Comparison of ENCODE assay signal across 24 mouse cellular contexts in the genomic region with DNA sequence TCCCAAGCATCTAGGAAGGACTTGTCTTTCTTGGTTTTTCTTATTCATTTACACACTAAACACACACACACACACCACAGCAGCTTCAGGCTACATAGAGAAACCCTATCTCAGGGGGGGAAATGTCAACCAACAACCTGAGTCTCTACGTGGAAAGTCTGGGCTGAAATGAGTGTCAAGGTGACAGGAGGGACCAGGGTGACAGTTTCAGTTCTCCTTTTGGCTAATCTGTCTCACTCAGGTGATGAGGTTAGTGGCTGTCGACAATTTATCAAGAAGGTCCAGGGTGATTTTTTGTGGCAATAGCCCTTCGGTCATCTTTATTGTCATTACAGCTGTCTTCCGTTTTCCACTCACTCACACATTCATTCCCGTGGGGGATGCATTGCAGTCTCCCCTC.
DNase-seq lines count a peak whose midpoint lies in the region; ATAC-seq lines count a peak whose summit lies in the region.
"Had no signal": no experiment of that assay in that cellular context is flagged by ENCODE, and none has a peak within 500 bp of the region (broad histone marks: within the 10 kb centered on the region; RNA-seq: fewer than 3 reads in every experiment).

No protein-coding gene starts in this region.

- H3K27ac ChIP-seq in forebrain, embryonic 10.5 days: peak overlapping the region; percentile 15; the same call in 1 of the 2 replicates
- no peak overlapping the region for H3K27ac ChIP-seq in forebrain, embryonic 12.5 days
- H3K27ac ChIP-seq in hindbrain, embryonic 12.5 days: no peak overlapping the region
- H3K27ac ChIP-seq: forebrain, embryonic 15.5 days; heart, embryonic 15.5 days; hindbrain, embryonic 15.5 days; intestine, embryonic 15.5 days had no signal

- no peak overlapping the region for H3K9ac ChIP-seq in forebrain, embryonic 12.5 days
- no peak overlapping the region for H3K9ac ChIP-seq in hindbrain, embryonic 12.5 days
- H3K9ac ChIP-seq: forebrain, embryonic 15.5 days; heart, embryonic 12.5 days; heart, embryonic 15.5 days; hindbrain, embryonic 15.5 days; intestine, embryonic 15.5 days had no signal

- no peak overlapping the region for H3K4me3 ChIP-seq in forebrain, embryonic 10.5 days
- H3K4me3 ChIP-seq in forebrain, embryonic 12.5 days (replicated peaks): no peak overlapping the region
- H3K4me3 ChIP-seq in hindbrain, embryonic 12.5 days: no peak overlapping the region
- H3K4me3 ChIP-seq: forebrain, embryonic 15.5 days; heart, embryonic 12.5 days; heart, embryonic 15.5 days; hindbrain, embryonic 15.5 days; intestine, embryonic 15.5 days had no signal

- no peaks in the 10 kb centered on the region for H3K27me3 ChIP-seq in forebrain, embryonic 10.5 days (ENCODE audit: poor library complexity, severe bottlenecking)
- H3K27me3 ChIP-seq in forebrain, embryonic 12.5 days: no peaks in the 10 kb centered on the region
- H3K27me3 ChIP-seq in hindbrain, embryonic 12.5 days: no peaks in the 10 kb centered on the region
- H3K27me3 ChIP-seq: forebrain, embryonic 15.5 days; heart, embryonic 12.5 days; heart, embryonic 15.5 days; intestine, embryonic 15.5 days; Patski had no signal

- no peak overlapping the region for H3K4me2 ChIP-seq in forebrain, embryonic 12.5 days
- no peak overlapping the region for H3K4me2 ChIP-seq in hindbrain, embryonic 12.5 days (replicated peaks)
- H3K4me2 ChIP-seq: forebrain, embryonic 15.5 days; heart, embryonic 12.5 days; heart, embryonic 15.5 days; hindbrain, embryonic 15.5 days; intestine, embryonic 15.5 days had no signal

- peaks cover 19% of the 10 kb centered on the region for H3K4me1 ChIP-seq in forebrain, embryonic 10.5 days
- H3K4me1 ChIP-seq in forebrain, embryonic 12.5 days: no peaks in the 10 kb centered on the region
- peaks cover 5% of the 10 kb centered on the region; the same call in 1 of the 2 replicates for H3K4me1 ChIP-seq in hindbrain, embryonic 12.5 days
- H3K4me1 ChIP-seq: forebrain, embryonic 15.5 days; hindbrain, embryonic 15.5 days had no signal

- H3K36me3 ChIP-seq in forebrain, embryonic 10.5 days (replicated peaks): no peaks in the 10 kb centered on the region
- H3K36me3 ChIP-seq in forebrain, embryonic 12.5 days (replicated peaks): no peaks in the 10 kb centered on the region
- H3K36me3 ChIP-seq in hindbrain, embryonic 12.5 days: no peaks in the 10 kb centered on the region
- H3K36me3 ChIP-seq: forebrain, embryonic 15.5 days; G1E; heart, embryonic 12.5 days; heart, embryonic 15.5 days; hindbrain, embryonic 15.5 days; intestine, embryonic 15.5 days had no signal

- 76% methylated on average over 5 of the region's 5 CpGs for WGBS in forebrain, embryonic 10.5 days
- WGBS in forebrain, embryonic 12.5 days: 76% methylated on average over 5 of the region's 5 CpGs
- 69% methylated on average over 5 of the region's 5 CpGs for WGBS in hindbrain, embryonic 12.5 days

- DNase-seq in forebrain, embryonic 10.5 days (ENCODE audit: extremely low spot score, low spot score): no peak
- peak; percentile 84 for DNase-seq in A20 (ENCODE audit: low read depth, low spot score)
- DNase-seq in CD4-positive helper T cell, adult 2 months (ENCODE audit: low read depth, low spot score): peak; percentile 50
- DNase-seq in naive thymus-derived CD4-positive, alpha-beta T cell, adult 2 months (ENCODE audit: low read depth): peak; percentile 14
- no peak for DNase-seq in heart, postnatal 10 days
- no peak for DNase-seq in cerebellum, adult 11-12 months
- DNase-seq: adrenal gland, postnatal 10 days; cerebellum, adult 11 months; cerebellum, adult 8-10 months; cerebellum, postnatal 10 days; gastrocnemius, postnatal 25 days; heart, adult 18-20 months; heart, postnatal 14 days; heart, postnatal 4 days; kidney, adult 11 months had no signal

- ATAC-seq in forebrain, embryonic 12.5 days (ENCODE audit: low FRiP score): no peak
- ATAC-seq in hindbrain, embryonic 12.5 days (ENCODE audit: low FRiP score): no peak
- ATAC-seq: forebrain, embryonic 15.5 days; intestine, embryonic 15.5 days; Patski had no signal

- intact Hi-C loops in heart, postnatal 10 days (cut with DNase I): no loop called here

- H3K9me3 ChIP-seq in forebrain, embryonic 10.5 days: no peaks in the 10 kb centered on the region
- H3K9me3 ChIP-seq in forebrain, embryonic 12.5 days: no peaks in the 10 kb centered on the region
- H3K9me3 ChIP-seq in hindbrain, embryonic 12.5 days (replicated peaks): no peaks in the 10 kb centered on the region
- H3K9me3 ChIP-seq: forebrain, embryonic 15.5 days; G1E; heart, embryonic 12.5 days; heart, embryonic 15.5 days; hindbrain, embryonic 15.5 days; intestine, embryonic 15.5 days had no signal

Comparison
In these comparisons a context has a peak if more than half of its experiments do, and no peak if none do; other contexts are left out.
1. DNase-seq: peak in A20 (single experiment), CD4-positive helper T cell, adult 2 months (single experiment) and naive thymus-derived CD4-positive, alpha-beta T cell, adult 2 months (single experiment); none in forebrain, embryonic 10.5 days (single experiment), heart, postnatal 10 days (0 of 2) and cerebellum, adult 11-12 months (single experiment).